Mouse (Mus musculus) gastrocnemius, postnatal 10 days (tissue): ENCODE measurements around the gene Arhgap27. TPM values are rescaled to one million over a fixed set of nuclear protein-coding genes. Genes with fewer than 3 reads are reported as not detected.

Experiments
- DNase-seq: peaks from one replicate; pipeline ENCODE4 v3.0.0; 2021; ENCODE audit warnings: mixed read lengths
- total RNA-seq, 2 experiments: library from RNA; stranded (reverse); gene quantifications; 2 replicates each; pipeline ENCODE4 v1.2.3; 2021

The Arhgap27 gene
- total RNA-seq, 2 experiments from 2014 or later, result 9.7 to 12.6 TPM

- no peak for DNase-seq
Measured at GRCm38 (mm10) chr11:103381505-103381904, 18.0 kb upstream of the Arhgap27 start.

GRCm38 (mm10) chr11:103380460-103380859, 17.0 kb upstream of the Arhgap27 start:
- no peak for DNase-seq

GRCm38 (mm10) chr11:103378341-103378740, 14.8 kb upstream of the Arhgap27 start:
- DNase-seq, result no peak

GRCm38 (mm10) chr11:103375772-103376171, 12.3 kb upstream of the Arhgap27 start:
- no peak for DNase-seq

- DNase-seq, result no peak
Measured at GRCm38 (mm10) chr11:103375258-103375657, 11.8 kb upstream of the Arhgap27 start.

GRCm38 (mm10) chr11:103373922-103374321, 10.4 kb upstream of the Arhgap27 start:
- no peak for DNase-seq

- no peak for DNase-seq
Measured at GRCm38 (mm10) chr11:103372561-103372960, 9.1 kb upstream of the Arhgap27 start.

GRCm38 (mm10) chr11:103372068-103372467, 8.6 kb upstream of the Arhgap27 start:
- no peak for DNase-seq

- no peak for DNase-seq
Measured at GRCm38 (mm10) chr11:103371222-103371539, 7.7 kb upstream of the Arhgap27 start.

- DNase-seq, result no peak
Measured at GRCm38 (mm10) chr11:103370397-103371221, 7.1 kb upstream of the Arhgap27 start.

- DNase-seq, result no peak
Measured at GRCm38 (mm10) chr11:103365530-103365929, 2.0 kb upstream of the Arhgap27 start.

- no peak for DNase-seq
Measured at GRCm38 (mm10) chr11:103365022-103365421, 1.5 kb upstream of the Arhgap27 start.

- DNase-seq, result no peak
Measured at GRCm38 (mm10) chr11:103364335-103364734, 843 bp upstream of the Arhgap27 start.

- DNase-seq, result no peak
Measured at GRCm38 (mm10) chr11:103362521-103363181, 841 bp downstream of the Arhgap27 start.

GRCm38 (mm10) chr11:103362054-103362432, 1.4 kb downstream of the Arhgap27 start:
- DNase-seq, result no peak

GRCm38 (mm10) chr11:103361396-103362053, 2.0 kb downstream of the Arhgap27 start:
- no peak for DNase-seq

GRCm38 (mm10) chr11:103360661-103361081, 2.8 kb downstream of the Arhgap27 start:
- no peak for DNase-seq

- DNase-seq, result peak; percentile 86
Measured at GRCm38 (mm10) chr11:103359841-103360641, 3.5 kb downstream of the Arhgap27 start.

GRCm38 (mm10) chr11:103359122-103359521, 4.4 kb downstream of the Arhgap27 start:
- peak; percentile 73 for DNase-seq

GRCm38 (mm10) chr11:103358316-103358715, 5.2 kb downstream of the Arhgap27 start:
- DNase-seq, result no peak

- DNase-seq, result no peak
Measured at GRCm38 (mm10) chr11:103357710-103358109, 5.8 kb downstream of the Arhgap27 start.

GRCm38 (mm10) chr11:103356938-103357670, 6.4 kb downstream of the Arhgap27 start:
- DNase-seq, result no peak
